Mouse (Mus musculus): ENCODE data around the gene Sfmbt1.

- TF ChIP-seq TBP (IDR thresholded peaks at IDR 0.05; ENCODE audit: low read depth, low read length) (0 out of 2 replicates have a peak, but pooled peaks have one; percentile 19), CTCF (IDR thresholded peaks at IDR 0.05 in 2 of 3, conservative IDR thresholded peaks at IDR 0.05 in 1 of 3; ENCODE audit: control insufficient read depth in 1 of 3, insufficient read depth in 1 of 3, low read depth in 2 of 3, low read length in 3 of 3, poor library complexity in 1 of 3, severe bottlenecking in 1 of 3) (no peak), EP300 (IDR thresholded peaks at IDR 0.05; ENCODE audit: low read depth in 1 of 2, low read length in 2 of 2) (peak; percentile 22 to 65; a peak in 2 of 4 replicates), CHD2 (IDR thresholded peaks at IDR 0.05; ENCODE audit: low read length) (no peak), E2F4 (IDR thresholded peaks at IDR 0.05; ENCODE audit: borderline replicate concordance, low read depth, low read length) (no peak), POLR2AphosphoS2 (IDR thresholded peaks at IDR 0.05; ENCODE audit: low read length) (peak; percentile 27; the same call in 1 of the 2 replicates), POLR2A (IDR thresholded peaks at IDR 0.05; ENCODE audit: control insufficient read depth in 1 of 2, insufficient read depth in 1 of 2, low read depth in 1 of 2, low read length in 2 of 2, poor library complexity in 1 of 2) (no peak), RCOR1 (IDR thresholded peaks at IDR 0.05; ENCODE audit: low read depth, low read length) (0 out of 2 replicates have a peak, but pooled peaks have one; percentile 34), MAX (IDR thresholded peaks at IDR 0.05; ENCODE audit: low read length) (no peak), KAT2A (conservative IDR thresholded peaks at IDR 0.05; ENCODE audit: low read depth, low read length) (no peak), MEF2A (IDR thresholded peaks at IDR 0.05; ENCODE audit: extremely low read depth, insufficient replicate concordance, low read depth, low read length, poor library complexity, severe bottlenecking) (no peak)
Observed at GRCm38 (mm10) chr14:30713769-30714168, 880 bp upstream of the Sfmbt1 start.

Measured in MEL (cell line).